Mouse (Mus musculus): ENCODE measurements around the gene Gm49630.
"Not testable (repeated sequence)": the region's sequence is repeated elsewhere in the genome, so short reads cannot be mapped to it uniquely, and the experiment has no call there.

DNA sequence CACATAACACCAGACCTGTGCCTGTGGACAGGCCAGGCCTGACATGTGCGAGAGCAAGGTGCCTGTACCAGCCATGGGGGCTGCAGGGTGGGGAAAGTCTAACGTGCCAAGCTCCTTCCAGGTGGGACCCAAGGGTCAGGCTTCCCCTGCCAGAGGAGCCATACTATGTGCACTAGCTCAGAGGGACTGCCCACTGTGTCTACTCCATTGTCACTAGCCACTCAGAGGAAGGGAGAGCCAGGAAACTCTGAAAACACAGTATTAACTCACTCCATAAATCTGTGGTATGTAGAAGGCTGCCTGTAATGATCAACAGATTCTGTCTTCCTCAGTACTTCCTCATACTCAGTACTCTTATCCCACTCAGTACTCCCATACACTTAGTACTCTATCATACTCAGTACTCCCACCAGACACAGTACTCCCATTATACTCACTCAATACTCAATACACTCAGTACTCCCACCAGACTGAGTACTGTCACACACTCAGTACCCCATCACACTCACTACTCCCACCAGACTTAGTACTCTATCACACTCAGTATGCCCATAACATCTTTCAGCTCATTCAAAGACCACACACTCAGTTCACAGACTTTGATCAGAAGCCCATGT, 16.7 kb upstream of the Gm49630 start:
- not testable (repeated sequence) for TF ChIP-seq CTCF (IDR thresholded peaks at IDR 0.05; ENCODE audit: control insufficient read depth, insufficient read depth, insufficient read length); USF1 (IDR thresholded peaks at IDR 0.05; ENCODE audit: low read depth); MAX (IDR thresholded peaks at IDR 0.05); MYOG (IDR thresholded peaks at IDR 0.05; ENCODE audit: control insufficient read depth, extremely low read depth, insufficient read length); CEBPB (IDR thresholded peaks at IDR 0.05; ENCODE audit: low read depth)

Measured in C2C12 (cell line).